8 mouse cellular contexts compared by ENCODE assay signal in genomic region chr2:167597492-167598186, GRCm38 (mm10). TPM values are rescaled to one million over a fixed set of nuclear protein-coding genes. Genes with fewer than 3 reads are reported as not detected.
DNase-seq lines count a peak whose midpoint lies in the region; ATAC-seq and TF ChIP-seq lines count a peak whose summit lies in the region.

No protein-coding gene starts in this region.

- DNase-seq in gastrocnemius, postnatal 10 days: peak; percentile 68
- no peak for DNase-seq in gastrocnemius, adult 8-10 months (ENCODE audit: low spot score in 2 of 2)
- peak; percentile 77 for DNase-seq in embryo, embryonic 9.5 days (ENCODE audit: extremely low spot score)
- DNase-seq in liver, embryonic 11.5 days (ENCODE audit: low spot score): no peak
- DNase-seq in stomach, postnatal 0 days (ENCODE audit: low spot score): peak; percentile 54
- DNase-seq in cerebellum, postnatal 36 days: no peak
- DNase-seq in layer of hippocampus, adult 9-10 months (ENCODE audit: low spot score): no peak

- 27% methylated on average over 40 of the region's 40 CpGs for WGBS in heart, embryonic 16.5 days
- 43% methylated on average over 40 of the region's 40 CpGs for WGBS in liver, embryonic 11.5 days
- WGBS in stomach, postnatal 0 days: 19% methylated on average over 39 of the region's 40 CpGs

- peaks cover 36% of the 10 kb centered on the region for H3K4me1 ChIP-seq in heart, embryonic 16.5 days (ENCODE audit: control insufficient read depth, insufficient read depth, low read length)
- H3K4me1 ChIP-seq in liver, embryonic 11.5 days (replicated peaks; ENCODE audit: control insufficient read depth, insufficient read depth, low read length): peaks cover 22% of the 10 kb centered on the region
- H3K4me1 ChIP-seq in stomach, postnatal 0 days (replicated peaks; ENCODE audit: control insufficient read depth, insufficient read depth): 0 out of 2 replicates have a peak, but pooled peaks cover 4% of the 10 kb centered on the region

- H3K4me2 ChIP-seq in heart, embryonic 16.5 days (ENCODE audit: low read depth, low read length): peak overlapping the region; percentile 62
- H3K4me2 ChIP-seq in liver, embryonic 11.5 days: peak overlapping the region; percentile 48
- peak overlapping the region; percentile 44 for H3K4me2 ChIP-seq in stomach, postnatal 0 days (replicated peaks; ENCODE audit: low read depth)

- H3K4me3 ChIP-seq in heart, embryonic 16.5 days (ENCODE audit: low read length): peak overlapping the region; percentile 38
- H3K4me3 ChIP-seq in liver, embryonic 11.5 days (ENCODE audit: low read depth, low read length): no peak overlapping the region
- H3K4me3 ChIP-seq in stomach, postnatal 0 days (ENCODE audit: low read depth, low read length): peak overlapping the region; percentile 12; the same call in 1 of the 2 replicates

- no peaks in the 10 kb centered on the region for H3K36me3 ChIP-seq in heart, embryonic 16.5 days (ENCODE audit: control insufficient read depth, insufficient read depth)
- no peaks in the 10 kb centered on the region for H3K36me3 ChIP-seq in liver, embryonic 11.5 days (ENCODE audit: control insufficient read depth, insufficient read depth, low read length)
- no peaks in the 10 kb centered on the region for H3K36me3 ChIP-seq in stomach, postnatal 0 days (ENCODE audit: control insufficient read depth, insufficient read depth, low read length)

- H3K27me3 ChIP-seq in heart, embryonic 16.5 days (ENCODE audit: control insufficient read depth, insufficient read depth, low read length): no peaks in the 10 kb centered on the region; the same call in 1 of the 2 replicates
- no peaks in the 10 kb centered on the region for H3K27me3 ChIP-seq in liver, embryonic 11.5 days (replicated peaks; ENCODE audit: control insufficient read depth, insufficient read depth, low read length)
- no peaks in the 10 kb centered on the region for H3K27me3 ChIP-seq in stomach, postnatal 0 days (ENCODE audit: control insufficient read depth, insufficient read depth, low read length)

- peak overlapping the region; percentile 69 for H3K9ac ChIP-seq in heart, embryonic 16.5 days (ENCODE audit: low read length)
- peak overlapping the region; percentile 30; the same call in 1 of the 2 replicates for H3K9ac ChIP-seq in liver, embryonic 11.5 days (ENCODE audit: low read depth, low read length)
- peak overlapping the region; percentile 48 for H3K9ac ChIP-seq in stomach, postnatal 0 days (ENCODE audit: low read length)

- 0 out of 2 replicates have a peak, but pooled peaks have one; percentile 49 for ATAC-seq in heart, embryonic 16.5 days (replicated peaks; ENCODE audit: extremely low read depth, insufficient read depth, low FRiP score)
- ATAC-seq in liver, embryonic 11.5 days (replicated peaks; ENCODE audit: low FRiP score): peak; percentile 32; the same call in 1 of the 2 replicates
- ATAC-seq in stomach, postnatal 0 days (ENCODE audit: low FRiP score, low TSS enrichment): peak; percentile 51; the same call in 1 of the 2 replicates

- H3K9me3 ChIP-seq in heart, embryonic 16.5 days (replicated peaks; ENCODE audit: control insufficient read depth, low read length): no peaks in the 10 kb centered on the region
- H3K9me3 ChIP-seq in liver, embryonic 11.5 days (ENCODE audit: control insufficient read depth, low read length): no peaks in the 10 kb centered on the region
- H3K9me3 ChIP-seq in stomach, postnatal 0 days (ENCODE audit: control insufficient read depth, low read length): no peaks in the 10 kb centered on the region

- H3K27ac ChIP-seq in heart, embryonic 16.5 days (ENCODE audit: low read length): peak overlapping the region; percentile 71
- H3K27ac ChIP-seq in liver, embryonic 11.5 days (ENCODE audit: low read depth, low read length): peak overlapping the region; percentile 67
- peak overlapping the region; percentile 82 for H3K27ac ChIP-seq in stomach, postnatal 0 days (replicated peaks)

- no peak for TF ChIP-seq EP300 in stomach, postnatal 0 days (optimal IDR thresholded peaks at IDR 0.05)

- no peak; the same call in 1 of the 2 replicates for TF ChIP-seq CTCF in stomach, postnatal 0 days (IDR thresholded peaks at IDR 0.05; ENCODE audit: low read depth)

RNA-seq across cellular contexts. Expression of gene Ube2v1, which starts 34.3 kb away (rescaled TPM):
- 100 to 1,000 TPM; 179 to 199 TPM for total RNA-seq in gastrocnemius, postnatal 10 days (2021)
- total RNA-seq in gastrocnemius, adult 8-10 months (2022): 100 to 1,000 TPM; 163 to 176 (median 172) TPM
- 210 and 218 TPM in 2 replicates for polyA plus RNA-seq in heart, embryonic 16.5 days (2015; fragmentation: Nextera tagmentation; extraction: Ambion mirVana)
- 304 and 308 TPM in 2 replicates for polyA plus RNA-seq in liver, embryonic 11.5 days (2014; fragmentation: Nextera tagmentation; extraction: Ambion mirVana)
- 234 and 253 TPM in 2 replicates for polyA plus RNA-seq in stomach, postnatal 0 days (2015; fragmentation: Nextera tagmentation; extraction: Ambion mirVana)

RNA-seq across cellular contexts. Expression of gene Snai1, which starts 59.6 kb away (rescaled TPM):
- 1 to 10 TPM; 3.9 to 5.7 TPM for total RNA-seq in gastrocnemius, postnatal 10 days (2021)
- total RNA-seq in gastrocnemius, adult 8-10 months (2022): under 1 TPM; 0.24 to 0.94 (median 0.65) TPM
- polyA plus RNA-seq in heart, embryonic 16.5 days (2015; fragmentation: Nextera tagmentation; extraction: Ambion mirVana): 12.5 and 20.6 TPM in 2 replicates
- polyA plus RNA-seq in liver, embryonic 11.5 days (2014; fragmentation: Nextera tagmentation; extraction: Ambion mirVana): 14.3 and 15.2 TPM in 2 replicates
- 6.9 and 8.3 TPM in 2 replicates for polyA plus RNA-seq in stomach, postnatal 0 days (2015; fragmentation: Nextera tagmentation; extraction: Ambion mirVana)

Comparison
In these comparisons a context has a peak if more than half of its experiments do, and no peak if none do; other contexts are left out.
1. DNase-seq: peak in gastrocnemius, postnatal 10 days (single experiment), embryo, embryonic 9.5 days (single experiment) and stomach, postnatal 0 days (single experiment); none in gastrocnemius, adult 8-10 months (0 of 2), liver, embryonic 11.5 days (single experiment), cerebellum, postnatal 36 days (0 of 2) and layer of hippocampus, adult 9-10 months (single experiment).
2. Peak in every context shown above with its lines, with median percentiles within 50 percentile points of each other: ATAC-seq, H3K27ac ChIP-seq, H3K4me2 ChIP-seq and H3K9ac ChIP-seq.